9 mouse cellular contexts compared by ENCODE assay signal in genomic region chr6:140368354-140369069, GRCm38 (mm10). TPM values are rescaled to one million over a fixed set of nuclear protein-coding genes. Genes with fewer than 3 reads are reported as not detected.
DNase-seq lines count a peak whose midpoint lies in the region; ATAC-seq and TF ChIP-seq lines count a peak whose summit lies in the region.
"Had no signal": no experiment of that assay in that cellular context is flagged by ENCODE, and none has a peak within 500 bp of the region (broad histone marks: within the 10 kb centered on the region; RNA-seq: fewer than 3 reads in every experiment).

No protein-coding gene starts in this region.

- DNase-seq in NIH3T3 (ENCODE audit: low read depth), result peak; percentile 43
- DNase-seq in kidney, adult 9 months, result peak; percentile 49
- DNase-seq in lung, postnatal 36 days, result peak; percentile 79
- no peak for DNase-seq in layer of hippocampus, adult 2 months (ENCODE audit: low spot score in 2 of 2)
- no peak for DNase-seq in embryo, embryonic 11 days
- no peak for DNase-seq in left cerebral cortex, postnatal 10 days (ENCODE audit: extremely low spot score in 1 of 2, low spot score in 2 of 2)

- H3K9ac ChIP-seq in hindbrain, embryonic 13.5 days, result no peak overlapping the region
- H3K9ac ChIP-seq in hindbrain, embryonic 16.5 days (ENCODE audit: low read depth, low read length), result no peak overlapping the region

- no peaks in the 10 kb centered on the region for H3K27me3 ChIP-seq in hindbrain, embryonic 13.5 days
- no peaks in the 10 kb centered on the region for H3K27me3 ChIP-seq in hindbrain, embryonic 16.5 days (replicated peaks; ENCODE audit: control insufficient read depth, insufficient read depth, low read length)

- H3K36me3 ChIP-seq in hindbrain, embryonic 13.5 days, result no peaks in the 10 kb centered on the region
- no peaks in the 10 kb centered on the region for H3K36me3 ChIP-seq in hindbrain, embryonic 16.5 days (ENCODE audit: control insufficient read depth, insufficient read depth, low read length)

- no peak for TF ChIP-seq CTCF in layer of hippocampus, adult 2 months (conservative IDR thresholded peaks at IDR 0.05)

- intact Hi-C loops in left cerebral cortex, postnatal 10 days (cut with DNase I), result no loop called here

- ATAC-seq in hindbrain, embryonic 13.5 days (ENCODE audit: low FRiP score), result 0 out of 2 replicates have a peak, but pooled peaks have one; percentile 52
- no peak for ATAC-seq in hindbrain, embryonic 16.5 days

- 77% methylated on average over 8 of the region's 8 CpGs for WGBS in hindbrain, embryonic 13.5 days
- WGBS in hindbrain, embryonic 16.5 days, result 82% methylated on average over 8 of the region's 8 CpGs

- no peaks in the 10 kb centered on the region for H3K9me3 ChIP-seq in hindbrain, embryonic 13.5 days
- H3K9me3 ChIP-seq in hindbrain, embryonic 16.5 days (ENCODE audit: control insufficient read depth, low read length), result no peaks in the 10 kb centered on the region; the same call in 1 of the 2 replicates

- H3K27ac ChIP-seq in hindbrain, embryonic 13.5 days, result no peak overlapping the region
- no peak overlapping the region for H3K27ac ChIP-seq in hindbrain, embryonic 16.5 days (ENCODE audit: low read depth, low read length)
- no peak overlapping the region for H3K27ac ChIP-seq in layer of hippocampus, adult 2 months

- no peaks in the 10 kb centered on the region; the same call in 1 of the 2 replicates for H3K4me1 ChIP-seq in hindbrain, embryonic 13.5 days (replicated peaks)
- H3K4me1 ChIP-seq in hindbrain, embryonic 16.5 days (ENCODE audit: control insufficient read depth, insufficient read depth, low read depth, low read length), result no peaks in the 10 kb centered on the region

- no peak overlapping the region for H3K4me2 ChIP-seq in hindbrain, embryonic 13.5 days
- H3K4me2 ChIP-seq in hindbrain, embryonic 16.5 days (ENCODE audit: low read length), result no peak overlapping the region
- H3K4me2 ChIP-seq: liver, embryonic 11.5 days had no signal

- no peak overlapping the region for H3K4me3 ChIP-seq in hindbrain, embryonic 13.5 days
- H3K4me3 ChIP-seq in hindbrain, embryonic 16.5 days (ENCODE audit: low read length), result no peak overlapping the region
- H3K4me3 ChIP-seq in layer of hippocampus, adult 2 months, result no peak overlapping the region

RNA-seq across cellular contexts. Expression of gene Plekha5, which starts 55.3 kb away (rescaled TPM):
- polyA plus RNA-seq in hindbrain, embryonic 13.5 days (2015; fragmentation: Nextera tagmentation; extraction: Ambion mirVana), result 39.9 and 40.7 TPM in 2 replicates
- 31.2 and 34.9 TPM in 2 replicates for polyA plus RNA-seq in hindbrain, embryonic 16.5 days (2015; fragmentation: Nextera tagmentation; extraction: Ambion mirVana)
- 100 to 1,000 TPM; 109 to 125 TPM for total RNA-seq in layer of hippocampus, adult 2 months (2021)
- total RNA-seq in left cerebral cortex, postnatal 10 days (2021), result 10 to 100 TPM; 76.4 to 79.1 TPM

Comparison
In these comparisons a context has a peak if more than half of its experiments do, and no peak if none do; other contexts are left out.
1. DNase-seq: peak in NIH3T3 (single experiment), kidney, adult 9 months (single experiment) and lung, postnatal 36 days (single experiment); none in layer of hippocampus, adult 2 months (0 of 2), embryo, embryonic 11 days (single experiment) and left cerebral cortex, postnatal 10 days (0 of 2).